Mouse (Mus musculus) kidney, adult 18-20 months (tissue): Measurements from ENCODE around the gene Camsap1.

Experiments
- DNase-seq: peaks from one replicate; pipeline ENCODE4 v3.0.0; 2021

Gene Camsap1

GRCm38 (mm10) chr2:25977587-25978239 lies 5.4 kb downstream of the Camsap1 start:
- DNase-seq: no peak

GRCm38 (mm10) chr2:25975141-25975770 lies 7.8 kb downstream of the Camsap1 start:
- no peak for DNase-seq

GRCm38 (mm10) chr2:25970426-25970825 lies 12.7 kb downstream of the Camsap1 start:
- no peak for DNase-seq

- no peak for DNase-seq
These were observed 13.8 kb downstream of the Camsap1 start for GRCm38 (mm10) chr2:25969319-25969718.

- DNase-seq: no peak
These were observed 33.8 kb downstream of the Camsap1 start for GRCm38 (mm10) chr2:25949291-25949690.

- peak; percentile 9 for DNase-seq
These were observed 35.1 kb downstream of the Camsap1 start for GRCm38 (mm10) chr2:25947950-25948349.

- DNase-seq: no peak
These were observed 39.3 kb downstream of the Camsap1 start for GRCm38 (mm10) chr2:25943822-25944221.

GRCm38 (mm10) chr2:25940503-25940902 lies 42.6 kb downstream of the Camsap1 start:
- DNase-seq: no peak

GRCm38 (mm10) chr2:25931249-25931859 lies 51.7 kb downstream of the Camsap1 start:
- peak; percentile 25 for DNase-seq

GRCm38 (mm10) chr2:25927821-25928220 lies 55.3 kb downstream of the Camsap1 start:
- no peak for DNase-seq

- no peak for DNase-seq
These were observed 58.1 kb downstream of the Camsap1 start for GRCm38 (mm10) chr2:25924934-25925333.

GRCm38 (mm10) chr2:25923799-25924198 lies 59.3 kb downstream of the Camsap1 start:
- DNase-seq: no peak

- no peak for DNase-seq
These were observed 63.1 kb downstream of the Camsap1 start for GRCm38 (mm10) chr2:25919972-25920371.

- no peak for DNase-seq
These were observed 64.7 kb downstream of the Camsap1 start for GRCm38 (mm10) chr2:25918408-25918807.

- no peak for DNase-seq
These were observed 68.3 kb downstream of the Camsap1 start for GRCm38 (mm10) chr2:25914821-25915220.

- no peak for DNase-seq
These were observed 68.9 kb downstream of the Camsap1 start for GRCm38 (mm10) chr2:25914201-25914600.

GRCm38 (mm10) chr2:25913247-25913646 lies 69.8 kb downstream of the Camsap1 start:
- DNase-seq: no peak

- no peak for DNase-seq
These were observed 73.2 kb downstream of the Camsap1 start for GRCm38 (mm10) chr2:25909872-25910271.

GRCm38 (mm10) chr2:25898970-25899369 lies 84.1 kb downstream of the Camsap1 start:
- DNase-seq: no peak

GRCm38 (mm10) chr2:25892440-25892839 lies 90.6 kb downstream of the Camsap1 start:
- no peak for DNase-seq

GRCm38 (mm10) chr2:25888144-25888543 lies 94.9 kb downstream of the Camsap1 start:
- no peak for DNase-seq

GRCm38 (mm10) chr2:25887226-25887625 lies 95.9 kb downstream of the Camsap1 start:
- no peak for DNase-seq

GRCm38 (mm10) chr2:25884756-25885155 lies 98.3 kb downstream of the Camsap1 start:
- DNase-seq: no peak

- DNase-seq: no peak
These were observed 100.8 kb downstream of the Camsap1 start for GRCm38 (mm10) chr2:25882276-25882675.
